Mouse (Mus musculus) embryonic facial prominence, embryonic 14.5 days (tissue): Measurements from ENCODE around the gene Hagh. TPM values are rescaled to one million over a fixed set of nuclear protein-coding genes. Genes with fewer than 3 reads are reported as not detected.

Experiments
- ATAC-seq: fragments of 200-750 bp; cut with Nextera tagmentation; 2 replicates; pipeline ENCODE4 v1.8.0; 2017; ENCODE audit warnings: low read depth, moderate number of reproducible peaks, moderate TSS enrichment
- DNase-seq: peaks from one replicate; pipeline ENCODE4 v3.0.0-alpha.2; 2015; ENCODE audit warnings: low spot score
- H3K27ac ChIP-seq: fragments of 300-500 bp; sonication (generic); replicated peaks from 2 replicates; pipeline ENCODE4 v1.5.1; 2014; ENCODE audit warnings: low read depth, mild to moderate bottlenecking, low read length, moderate library complexity
- H3K27me3 ChIP-seq: fragments of 300-500 bp; sonication (generic); replicated peaks from 2 replicates; pipeline ENCODE4 v1.6.1; 2014; ENCODE audit warnings: low read length; ENCODE audit not compliant: control insufficient read depth, insufficient read depth
- H3K36me3 ChIP-seq: fragments of 300-500 bp; sonication (generic); 2 replicates; pipeline ENCODE4 v1.6.1; 2014; ENCODE audit warnings: low read length, mixed read lengths; ENCODE audit not compliant: control insufficient read depth, insufficient read depth
- H3K4me1 ChIP-seq: fragments of 300-500 bp; sonication (generic); 2 replicates; pipeline ENCODE4 v1.6.1; 2014; ENCODE audit warnings: antibody characterized with exemption, low read length; ENCODE audit not compliant: control insufficient read depth, insufficient read depth
- H3K4me2 ChIP-seq: fragments of 300-500 bp; sonication (generic); 2 replicates; pipeline ENCODE4 v1.6.1; 2014; ENCODE audit warnings: low read depth, mild to moderate bottlenecking, low read length, moderate library complexity, mixed read lengths
- H3K4me3 ChIP-seq: fragments of 300-500 bp; sonication (generic); 2 replicates; pipeline ENCODE4 v1.5.1; 2014; ENCODE audit warnings: low read depth, mild to moderate bottlenecking, low read length
- H3K9ac ChIP-seq: fragments of 300-500 bp; sonication (generic); 2 replicates; pipeline ENCODE4 v1.6.1; 2014; ENCODE audit warnings: low read depth, mild to moderate bottlenecking, low read length, moderate library complexity, mixed read lengths
- H3K9me3 ChIP-seq: fragments of 300-500 bp; sonication (generic); 2 replicates; pipeline ENCODE4 v1.6.1; 2016; ENCODE audit warnings: low read length; ENCODE audit not compliant: control insufficient read depth
- WGBS: fragments of 180-500 bp; shearing (Covaris S2); extraction: QIAGEN DNeasy Blood & Tissue Kit; methylation state at CpG from one replicate; pipeline ENCODE4 v1.1.7; 2014; 5-methylcytosine and 5-hydroxymethylcytosine counted together
- polyA plus RNA-seq: library from polyadenylated mRNA; unstranded; fragments of >200 nt; fragmentation: Nextera tagmentation; extraction: Ambion mirVana; gene quantifications from 2 replicates; pipeline ENCODE4 v1.2.1, GENCODE M21; 2014

Gene Hagh
- polyA plus RNA-seq, 1 experiment from 2014 or later: 43.3 TPM

GRCm38 (mm10) chr17:24855838-24856464 is 16.0 kb downstream of the Hagh start:
- WGBS: 86% methylated on average over 3 of the region's 3 CpGs
- Histone ChIP-seq H3K4me3 (no peak overlapping the region), H3K9me3 (no peaks in the 10 kb centered on the region), H3K4me2 (no peak overlapping the region), H3K27me3 (peaks cover 9% of the 10 kb centered on the region; the same call in 1 of the 2 replicates), H3K9ac (no peak overlapping the region), H3K36me3 (peaks cover 37% of the 10 kb centered on the region), H3K27ac (no peak overlapping the region), H3K4me1 (peaks cover 4% of the 10 kb centered on the region; the same call in 1 of the 2 replicates)
- no peak for ATAC-seq
- no peak for DNase-seq

GRCm38 (mm10) chr17:24856589-24856988 is 16.6 kb downstream of the Hagh start:
- no peak overlapping the region for H3K9ac ChIP-seq
- no peak overlapping the region for H3K4me3 ChIP-seq
- H3K4me2 ChIP-seq: no peak overlapping the region
- H3K27me3 ChIP-seq: peaks cover 3% of the 10 kb centered on the region; the same call in 1 of the 2 replicates
- H3K36me3 ChIP-seq: peaks cover 43% of the 10 kb centered on the region
- ATAC-seq (no peak), DNase-seq (no peak)
- no peaks in the 10 kb centered on the region for H3K9me3 ChIP-seq
- no peak overlapping the region for H3K27ac ChIP-seq
- 94% methylated on average over 13 of the region's 13 CpGs for WGBS
- no peaks in the 10 kb centered on the region for H3K4me1 ChIP-seq

GRCm38 (mm10) chr17:24857831-24858470 is 18.0 kb downstream of the Hagh start:
- 81% methylated on average over 8 of the region's 8 CpGs for WGBS
- no peak for ATAC-seq
- H3K9ac ChIP-seq: no peak overlapping the region
- H3K4me2 ChIP-seq: no peak overlapping the region
- H3K27me3 ChIP-seq: no peaks in the 10 kb centered on the region
- peaks cover 53% of the 10 kb centered on the region for H3K36me3 ChIP-seq
- no peak overlapping the region for H3K27ac ChIP-seq
- H3K4me1 ChIP-seq: no peaks in the 10 kb centered on the region
- H3K4me3 ChIP-seq: no peak overlapping the region
- no peak for DNase-seq
- H3K9me3 ChIP-seq: no peaks in the 10 kb centered on the region

- Histone ChIP-seq H3K9ac (no peak overlapping the region), H3K4me3 (no peak overlapping the region), H3K4me1 (no peaks in the 10 kb centered on the region), H3K27ac (no peak overlapping the region), H3K36me3 (peaks cover 51% of the 10 kb centered on the region), H3K4me2 (no peak overlapping the region), H3K27me3 (no peaks in the 10 kb centered on the region), H3K9me3 (no peaks in the 10 kb centered on the region)
- whole genome bisulfite sequencing: 83% methylated on average over 6 of the region's 6 CpGs
- ATAC-seq: no peak
- no peak for DNase-seq
These were observed 19.0 kb downstream of the Hagh start for GRCm38 (mm10) chr17:24858967-24859366.

DNA sequence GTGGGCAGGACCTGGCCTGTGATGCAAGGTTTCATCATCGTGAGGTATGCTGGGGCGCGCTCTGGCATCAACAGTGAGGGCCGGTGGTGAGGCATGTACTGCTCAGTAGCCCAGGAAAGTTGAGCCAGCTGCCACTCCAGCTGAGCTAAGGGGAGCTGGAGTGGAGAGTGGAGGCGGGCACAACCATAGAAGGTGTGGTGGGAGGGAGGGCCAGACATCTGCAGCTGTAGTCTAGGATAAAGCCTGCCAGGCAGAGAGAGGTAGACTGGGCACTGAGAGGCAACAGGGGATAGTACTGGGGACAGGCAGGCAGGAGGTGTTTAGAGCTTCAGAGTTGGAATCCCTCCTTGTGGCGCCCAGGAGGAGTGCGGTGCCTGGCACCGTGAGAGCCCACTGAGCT is 20.1 kb downstream of the Hagh start:
- Histone ChIP-seq H3K27me3 (no peaks in the 10 kb centered on the region), H3K4me1 (no peaks in the 10 kb centered on the region), H3K27ac (no peak overlapping the region), H3K4me2 (no peak overlapping the region), H3K9ac (no peak overlapping the region), H3K36me3 (peaks cover 50% of the 10 kb centered on the region), H3K9me3 (no peaks in the 10 kb centered on the region), H3K4me3 (no peak overlapping the region)
- WGBS: 96% methylated on average over 7 of the region's 8 CpGs
- ATAC-seq (no peak), DNase-seq (no peak)

- Histone ChIP-seq H3K9me3 (no peaks in the 10 kb centered on the region), H3K27ac (no peak overlapping the region), H3K4me3 (no peak overlapping the region), H3K9ac (no peak overlapping the region), H3K36me3 (peaks cover 46% of the 10 kb centered on the region), H3K4me1 (no peaks in the 10 kb centered on the region), H3K27me3 (no peaks in the 10 kb centered on the region), H3K4me2 (no peak overlapping the region)
- DNase-seq: no peak
- WGBS: 95% methylated on average over 3 of the region's 3 CpGs
- ATAC-seq: no peak
These were observed 21.8 kb downstream of the Hagh start for GRCm38 (mm10) chr17:24861785-24862184.

- Histone ChIP-seq H3K9me3 (no peaks in the 10 kb centered on the region), H3K27me3 (no peaks in the 10 kb centered on the region), H3K36me3 (peaks cover 36% of the 10 kb centered on the region), H3K4me3 (no peak within 1 kb of the TSS), H3K27ac (no peak within 1 kb of the TSS), H3K9ac (no peak within 1 kb of the TSS; the same call in 1 of the 2 replicates), H3K4me1 (no peaks in the 10 kb centered on the region), H3K4me2 (no peak within 1 kb of the TSS)
- DNase-seq (no peak), ATAC-seq (no peak)
- WGBS: 85% methylated on average over 8 of the region's 8 CpGs
These were observed 25.8 kb downstream of the Hagh start, which contains the start of gene Igfals for GRCm38 (mm10) chr17:24865776-24866175. Gene Igfals, plus strand, starts transcription at chr17:24865997.

DNA sequence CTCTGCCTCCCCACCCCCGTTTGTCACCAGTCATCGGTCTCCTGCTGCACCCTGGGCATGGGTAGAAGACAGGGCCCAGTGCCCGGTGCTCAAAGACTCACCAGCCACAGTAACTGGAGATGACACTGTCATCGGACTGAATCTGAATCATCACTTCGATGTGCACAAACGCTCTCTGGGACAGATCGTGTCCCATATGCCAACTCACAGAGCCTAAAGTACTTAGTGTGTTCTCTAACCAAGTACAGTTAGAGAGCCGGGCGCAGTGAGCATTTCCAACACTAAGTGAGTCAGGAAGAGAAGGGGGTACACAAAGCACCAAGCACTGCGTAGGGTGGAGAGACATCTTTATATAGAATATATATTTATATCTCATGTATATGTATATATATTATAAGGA is 28.0 kb downstream of the Hagh start:
- no peak for ATAC-seq
- H3K27me3 ChIP-seq: no peaks in the 10 kb centered on the region
- 89% methylated on average over 10 of the region's 10 CpGs for WGBS
- no peaks in the 10 kb centered on the region for H3K9me3 ChIP-seq
- no peak overlapping the region for H3K4me3 ChIP-seq
- H3K4me2 ChIP-seq: no peak overlapping the region
- no peak for DNase-seq
- H3K36me3 ChIP-seq: peaks cover 17% of the 10 kb centered on the region; the same call in 1 of the 2 replicates
- no peak overlapping the region for H3K27ac ChIP-seq
- H3K4me1 ChIP-seq: no peaks in the 10 kb centered on the region
- H3K9ac ChIP-seq: no peak overlapping the region
